23 mouse cellular contexts compared by ENCODE assay signal in genomic region chr13:108465755-108466154, GRCm38 (mm10). TPM values are rescaled to one million over a fixed set of nuclear protein-coding genes. Genes with fewer than 3 reads are reported as not detected.
A peak's percentile ranks its signal among the peaks of the same experiment; 100 is the strongest.
DNase-seq lines count a peak whose midpoint lies in the region; ATAC-seq lines count a peak whose summit lies in the region.
"Had no signal": no experiment of that assay in that cellular context is flagged by ENCODE, and none has a peak within 500 bp of the region (broad histone marks: within the 10 kb centered on the region; RNA-seq: fewer than 3 reads in every experiment).

No protein-coding gene starts in this region.

- H3K9me3 ChIP-seq in heart, embryonic 13.5 days = no peaks in the 10 kb centered on the region
- no peaks in the 10 kb centered on the region for H3K9me3 ChIP-seq in midbrain, embryonic 11.5 days (ENCODE audit: control insufficient read depth, low read length)
- H3K9me3 ChIP-seq in midbrain, embryonic 15.5 days = no peaks in the 10 kb centered on the region
- H3K9me3 ChIP-seq in megakaryocyte, embryonic 14.5 days = peaks cover 3% of the 10 kb centered on the region; the same call in 1 of the 2 replicates
- H3K9me3 ChIP-seq: embryonic facial prominence, embryonic 10.5 days; forebrain, embryonic 13.5 days; hindbrain, embryonic 12.5 days had no signal

- no peak overlapping the region for H3K4me2 ChIP-seq in heart, embryonic 13.5 days
- no peak overlapping the region for H3K4me2 ChIP-seq in midbrain, embryonic 11.5 days
- H3K4me2 ChIP-seq in midbrain, embryonic 15.5 days = no peak overlapping the region
- H3K4me2 ChIP-seq: forebrain, embryonic 13.5 days; heart, embryonic 11.5 days; hindbrain, embryonic 12.5 days had no signal

- no peak for DNase-seq in heart, adult 18-20 months
- DNase-seq in midbrain, embryonic 11.5 days (ENCODE audit: low spot score, missing footprints) = peak; percentile 33
- no peak for DNase-seq in adrenal gland, postnatal 14 days
- DNase-seq in layer of hippocampus, postnatal 25 days (ENCODE audit: extremely low spot score in 1 of 2, low spot score in 1 of 2) = no peak
- DNase-seq: adrenal gland, adult 2 months; cerebellum, adult 11-12 months; cerebellum, adult 9-11 months; cerebellum, postnatal 36 days; forebrain, postnatal 0 days; gastrocnemius, postnatal 14 days; heart, adult 2 months; heart, postnatal 36 days had no signal

- H3K9ac ChIP-seq in heart, embryonic 13.5 days = no peak overlapping the region
- H3K9ac ChIP-seq in midbrain, embryonic 11.5 days (ENCODE audit: low read length) = no peak overlapping the region
- H3K9ac ChIP-seq in midbrain, embryonic 15.5 days = no peak overlapping the region
- H3K9ac ChIP-seq: forebrain, embryonic 13.5 days; forebrain, postnatal 0 days; hindbrain, embryonic 12.5 days had no signal

- H3K4me3 ChIP-seq in heart, embryonic 13.5 days = no peak overlapping the region
- no peak overlapping the region for H3K4me3 ChIP-seq in midbrain, embryonic 11.5 days (ENCODE audit: low read depth, low read length)
- no peak overlapping the region for H3K4me3 ChIP-seq in midbrain, embryonic 15.5 days
- peak overlapping the region; percentile 51 for H3K4me3 ChIP-seq in megakaryocyte, embryonic 14.5 days (replicated peaks)
- H3K4me3 ChIP-seq: embryonic facial prominence, embryonic 10.5 days; forebrain, embryonic 13.5 days; heart, adult 2 months; hindbrain, embryonic 12.5 days had no signal

- no peaks in the 10 kb centered on the region for H3K27me3 ChIP-seq in heart, embryonic 13.5 days (replicated peaks)
- H3K27me3 ChIP-seq in midbrain, embryonic 11.5 days (ENCODE audit: control insufficient read depth, insufficient read depth, low read length) = no peaks in the 10 kb centered on the region
- H3K27me3 ChIP-seq in midbrain, embryonic 15.5 days (replicated peaks) = no peaks in the 10 kb centered on the region
- peaks cover 39% of the 10 kb centered on the region for H3K27me3 ChIP-seq in megakaryocyte, embryonic 14.5 days (replicated peaks)
- H3K27me3 ChIP-seq: CH12.LX; forebrain, embryonic 13.5 days; hindbrain, embryonic 12.5 days had no signal

- no peaks in the 10 kb centered on the region for H3K36me3 ChIP-seq in heart, embryonic 13.5 days
- H3K36me3 ChIP-seq in midbrain, embryonic 11.5 days (ENCODE audit: control insufficient read depth, insufficient read depth, low read length) = no peaks in the 10 kb centered on the region
- H3K36me3 ChIP-seq in midbrain, embryonic 15.5 days (replicated peaks) = no peaks in the 10 kb centered on the region
- no peaks in the 10 kb centered on the region for H3K36me3 ChIP-seq in megakaryocyte, embryonic 14.5 days (replicated peaks; ENCODE audit: low read length)
- H3K36me3 ChIP-seq: embryonic facial prominence, embryonic 10.5 days; hindbrain, embryonic 12.5 days had no signal

- ATAC-seq in heart, embryonic 13.5 days (ENCODE audit: extremely low read depth, insufficient number of reproducible peaks, low FRiP score, low TSS enrichment) = no peak
- ATAC-seq in midbrain, embryonic 11.5 days (ENCODE audit: low FRiP score) = no peak
- no peak for ATAC-seq in midbrain, embryonic 15.5 days (replicated peaks)
- ATAC-seq in common myeloid progenitor, adult 5-6 weeks (replicated peaks; ENCODE audit: low read depth, poor library complexity, severe bottlenecking) = peak; percentile 100
- ATAC-seq: forebrain, embryonic 13.5 days; forebrain, postnatal 0 days; hindbrain, embryonic 16.5 days; inflammation-experienced regulatory T-cells, adult 6 months had no signal

- H3K4me1 ChIP-seq in heart, embryonic 13.5 days = peaks cover 3% of the 10 kb centered on the region
- H3K4me1 ChIP-seq in midbrain, embryonic 11.5 days (ENCODE audit: control insufficient read depth, insufficient read depth, low read length) = no peaks in the 10 kb centered on the region
- H3K4me1 ChIP-seq in midbrain, embryonic 15.5 days = no peaks in the 10 kb centered on the region
- peaks cover 16% of the 10 kb centered on the region for H3K4me1 ChIP-seq in megakaryocyte, embryonic 14.5 days
- H3K4me1 ChIP-seq: embryonic facial prominence, embryonic 10.5 days; forebrain, embryonic 13.5 days; hindbrain, embryonic 12.5 days had no signal

- peak overlapping the region; percentile 53 for H3K27ac ChIP-seq in heart, embryonic 13.5 days (replicated peaks)
- H3K27ac ChIP-seq in midbrain, embryonic 11.5 days (ENCODE audit: low read depth, low read length) = no peak overlapping the region
- no peak overlapping the region for H3K27ac ChIP-seq in midbrain, embryonic 15.5 days
- H3K27ac ChIP-seq: embryonic facial prominence, embryonic 10.5 days; forebrain, embryonic 13.5 days; hindbrain, embryonic 12.5 days had no signal

RNA-seq across cellular contexts. Expression of gene Pde4d, which starts 16.0 kb away (rescaled TPM):
- polyA plus RNA-seq in heart, embryonic 13.5 days (2015; fragmentation: Nextera tagmentation; extraction: Ambion mirVana) = 23.8 and 26.1 TPM in 2 replicates
- total RNA-seq in heart, adult 18-20 months (2021) = 10 to 100 TPM; 35.4 to 40.4 TPM
- polyA plus RNA-seq in midbrain, embryonic 11.5 days (2014; fragmentation: Nextera tagmentation; extraction: Ambion mirVana) = 8.7 and 10.1 TPM in 2 replicates
- 24.0 and 27.1 TPM in 2 replicates for polyA plus RNA-seq in midbrain, embryonic 15.5 days (2015; fragmentation: Nextera tagmentation; extraction: Ambion mirVana)
- 31.6 and 35.8 TPM in 2 replicates for total RNA-seq in common myeloid progenitor, adult 5-6 weeks (2017)
- 2.8 and 7.2 TPM in 2 replicates for polyA plus RNA-seq in megakaryocyte, embryonic 14.5 days (2012; ENCODE audit: insufficient read depth, low replicate concordance)
- 61.8 and 67.1 TPM in 2 replicates for total RNA-seq in adrenal gland, postnatal 14 days (2021)
- 10 to 100 TPM; 65.3 to 69.6 TPM for total RNA-seq in layer of hippocampus, postnatal 25 days (2021)
- total RNA-seq: CH12.LX had no signal
